Mouse (Mus musculus): ENCODE data around the gene Olfr291. TPM values are rescaled to one million over a fixed set of nuclear protein-coding genes. Genes with fewer than 3 reads are reported as not detected.

The Olfr291 gene
- polyA plus RNA-seq (2012; rRNA removed), result not detected in 2 replicates

GRCm38 (mm10) chr7:84853253-84853652 lies at the start of gene Olfr291:
Olfr291 (plus strand) TSS chr7:84853553.

Other genes starting within 250 kb of the Olfr291 start
- 16.3 and 21.8 TPM in 2 replicates for gene Fah, start 246.8 kb upstream of the Olfr291 start, polyA plus RNA-seq (2012; rRNA removed)
- 33.3 and 41.5 TPM in 2 replicates for gene Zfand6, start 163.6 kb upstream of the Olfr291 start, polyA plus RNA-seq (2012; rRNA removed)
- gene Vmn2r65, start 110.6 kb downstream of the Olfr291 start, polyA plus RNA-seq (2012; rRNA removed), result not detected in 2 replicates
- gene Vmn2r66, start 158.7 kb downstream of the Olfr291 start, polyA plus RNA-seq (2012; rRNA removed), result not detected in 2 replicates